Mouse (Mus musculus) erythroblast, embryonic 14.5 days (primary cell): ENCODE measurements around the gene Cyp2u1.

ENCODE experiments used
- GATA1 ChIP-seq: IDR thresholded peaks from 2 replicates; pipeline ENCODE4 v1.6.1; 2012; ENCODE audit warnings: low read length, inconsistent platforms, mixed read lengths
- TAL1 ChIP-seq: IDR thresholded peaks from 3 replicates; pipeline ENCODE4 v1.6.1; 2012; ENCODE audit warnings: low read length, inconsistent platforms, mixed read lengths

- TF ChIP-seq TAL1: no peak
- TF ChIP-seq GATA1: no peak
Measured at GRCm38 (mm10) chr3:131339280-131339679, 36.3 kb upstream of the Cyp2u1 start.
